Mouse (Mus musculus): ENCODE data around the gene Cacna1c.

DNA sequence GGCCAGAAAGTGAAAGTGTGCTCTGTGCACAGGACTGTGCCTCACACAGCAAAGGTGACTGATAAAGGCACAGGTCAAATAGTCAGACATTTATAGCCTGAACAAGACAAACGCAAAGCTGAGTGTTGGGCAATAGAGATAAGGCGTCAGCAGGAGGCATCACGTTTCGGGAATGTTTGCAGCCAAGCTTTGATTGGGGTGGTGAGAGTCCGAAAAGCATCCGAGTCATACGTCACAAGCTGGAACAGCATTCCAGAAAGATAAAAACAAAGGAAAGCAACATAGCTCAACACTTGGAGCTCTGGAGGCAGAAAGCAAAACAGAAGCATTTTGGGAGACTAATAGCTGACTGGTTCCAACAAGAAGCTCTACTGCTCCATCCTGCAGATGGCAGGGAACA, 56.7 kb downstream of the Cacna1c start:
- TF ChIP-seq CTCF (IDR thresholded peaks at IDR 0.05; ENCODE audit: borderline replicate concordance, insufficient read depth, low read depth, low read length) (no peak), POLR2A (IDR thresholded peaks at IDR 0.05; ENCODE audit: borderline replicate concordance, insufficient read depth, low read length) (no peak)
